8 mouse cellular contexts compared by ENCODE assay signal in genomic region chr17:33865330-33866030, GRCm38 (mm10). TPM values are rescaled to one million over a fixed set of nuclear protein-coding genes. Genes with fewer than 3 reads are reported as not detected.
DNase-seq lines count a peak whose midpoint lies in the region; ATAC-seq lines count a peak whose summit lies in the region.

No protein-coding gene starts in this region.

- peak; percentile 92 for ATAC-seq in granulocyte monocyte progenitor cell, adult 5-6 weeks (replicated peaks; ENCODE audit: poor library complexity, severe bottlenecking)
- ATAC-seq in megakaryocyte, adult 5-6 weeks (ENCODE audit: poor library complexity, severe bottlenecking) = peak; percentile 80

- peak; percentile 17 to 45 for DNase-seq in cerebellum, postnatal 25 days
- DNase-seq in cerebellum, adult 8-10 months = no peak
- peak; percentile 71 for DNase-seq in A20 (ENCODE audit: low read depth, low spot score)
- peak; percentile 69 to 74 for DNase-seq in adrenal gland, postnatal 36 days
- DNase-seq in layer of hippocampus, postnatal 14 days (ENCODE audit: low spot score in 2 of 2) = peak; percentile 58 to 71
- DNase-seq in testis, postnatal 10 days (ENCODE audit: low spot score) = peak; percentile 59

RNA-seq across cellular contexts. Expression of gene Gm7029, which starts 8.2 kb away (rescaled TPM):
- total RNA-seq in adrenal gland, postnatal 36 days (2021) = not detected
- total RNA-seq in granulocyte monocyte progenitor cell, adult 5-6 weeks (2014; fragmentation: Nextera tagmentation) = not detected in 2 replicates
- not detected in 2 replicates for total RNA-seq in granulocyte monocyte progenitor cell, adult 5-6 weeks (2017)
- not detected for total RNA-seq in layer of hippocampus, postnatal 14 days (2021)
- total RNA-seq in megakaryocyte, adult 5-6 weeks (2015) = not detected in 2 replicates
- not detected in 2 replicates for total RNA-seq in megakaryocyte, adult 5-6 weeks (2017)

RNA-seq across cellular contexts. Expression of gene Cd320, which starts 22.6 kb away (rescaled TPM):
- total RNA-seq in adrenal gland, postnatal 36 days (2021) = 10 to 100 TPM; 30.8 to 47.3 TPM
- total RNA-seq in granulocyte monocyte progenitor cell, adult 5-6 weeks (2014; fragmentation: Nextera tagmentation) = 21.9 and 35.5 TPM in 2 replicates
- total RNA-seq in granulocyte monocyte progenitor cell, adult 5-6 weeks (2017) = 20.3 and 31.3 TPM in 2 replicates
- 10 to 100 TPM; 25.9 to 28.8 TPM for total RNA-seq in layer of hippocampus, postnatal 14 days (2021)
- 2.5 and 4.0 TPM in 2 replicates for total RNA-seq in megakaryocyte, adult 5-6 weeks (2015)
- 0.85 and 1.5 TPM in 2 replicates for total RNA-seq in megakaryocyte, adult 5-6 weeks (2017)

RNA-seq across cellular contexts. Expression of gene Kifc1, which starts 25.0 kb away (rescaled TPM):
- total RNA-seq in adrenal gland, postnatal 36 days (2021) = 1 to 10 TPM; 3.3 to 4.4 TPM
- total RNA-seq in granulocyte monocyte progenitor cell, adult 5-6 weeks (2014; fragmentation: Nextera tagmentation) = 9.5 and 13.9 TPM in 2 replicates
- total RNA-seq in granulocyte monocyte progenitor cell, adult 5-6 weeks (2017) = 31.3 and 35.8 TPM in 2 replicates
- 1 to 10 TPM; 2.9 to 4.5 TPM for total RNA-seq in layer of hippocampus, postnatal 14 days (2021)
- 9.0 and 12.9 TPM in 2 replicates for total RNA-seq in megakaryocyte, adult 5-6 weeks (2015)
- 40.1 and 41.3 TPM in 2 replicates for total RNA-seq in megakaryocyte, adult 5-6 weeks (2017)

RNA-seq across cellular contexts. Expression of gene Platr17, which starts 39.5 kb away (rescaled TPM):
- not detected for total RNA-seq in adrenal gland, postnatal 36 days (2021)
- total RNA-seq in granulocyte monocyte progenitor cell, adult 5-6 weeks (2014; fragmentation: Nextera tagmentation) = 0.98 and 1.4 TPM in 2 replicates
- total RNA-seq in granulocyte monocyte progenitor cell, adult 5-6 weeks (2017) = 0.46 TPM in 1 of 2 replicates, not detected in the other
- total RNA-seq in layer of hippocampus, postnatal 14 days (2021) = under 1 TPM in 1 of 2 experiments, not detected in 1; 0.50 TPM
- 4.9 and 9.8 TPM in 2 replicates for total RNA-seq in megakaryocyte, adult 5-6 weeks (2015)
- total RNA-seq in megakaryocyte, adult 5-6 weeks (2017) = 2.6 and 5.9 TPM in 2 replicates

RNA-seq across cellular contexts. Expression of gene Ndufa7, which starts 41.1 kb away (rescaled TPM):
- 100 to 1,000 TPM; 432 to 487 TPM for total RNA-seq in adrenal gland, postnatal 36 days (2021)
- 282 and 300 TPM in 2 replicates for total RNA-seq in granulocyte monocyte progenitor cell, adult 5-6 weeks (2014; fragmentation: Nextera tagmentation)
- total RNA-seq in granulocyte monocyte progenitor cell, adult 5-6 weeks (2017) = 133 and 200 TPM in 2 replicates
- 100 to 1,000 TPM; 209 to 232 TPM for total RNA-seq in layer of hippocampus, postnatal 14 days (2021)
- 150 and 160 TPM in 2 replicates for total RNA-seq in megakaryocyte, adult 5-6 weeks (2015)
- total RNA-seq in megakaryocyte, adult 5-6 weeks (2017) = 110 and 139 TPM in 2 replicates

Comparison
In these comparisons a context has a peak if more than half of its experiments do, and no peak if none do; other contexts are left out.
1. RNA of gene Cd320, which starts 22.6 kb away (total RNA-seq): 30.8 to 47.3 TPM in adrenal gland, postnatal 36 days, 20.3 to 35.5 TPM in granulocyte monocyte progenitor cell, adult 5-6 weeks and 25.9 to 28.8 TPM in layer of hippocampus, postnatal 14 days; 0.85 to 4.0 TPM in megakaryocyte, adult 5-6 weeks; every median in the first group is over 4 times any median in the second.